Mouse (Mus musculus) kidney, adult 2 months (tissue): ENCODE data around the gene Tsks.

Experiments used
- CTCF ChIP-seq: fragments of 200-500 bp; conservative IDR thresholded peaks from 2 replicates; pipeline ENCODE4 v1.5.1; 2011; ENCODE audit warnings: low read depth, mild to moderate bottlenecking, control low read depth, low read length, moderate library complexity, mixed read lengths; ENCODE audit not compliant: insufficient read depth, insufficient read length
- POLR2A ChIP-seq: fragments of 200-500 bp; IDR thresholded peaks from one replicate; pipeline ENCODE4 v1.6.1; 2011; ENCODE audit warnings: low read depth, low read length, control low read depth

GRCm38 (mm10) chr7:44953561-44953960, 10.6 kb downstream of the Tsks start:
- no peak for TF ChIP-seq CTCF
- TF ChIP-seq POLR2A = no peak
